Mouse (Mus musculus) MEL (cell line): ENCODE measurements around the gene Rragd. TPM values are rescaled to one million over a fixed set of nuclear protein-coding genes. Genes with fewer than 3 reads are reported as not detected.

Experiments
- DNase-seq: peaks from one replicate; pipeline ENCODE4 v3.0.0; 2011; ENCODE audit warnings: low read depth, low spot score
- H3K27ac ChIP-seq: 2 replicates; pipeline ENCODE4 v1.5.1; 2012; ENCODE audit warnings: low read depth, mild to moderate bottlenecking, control low read depth, low read length, moderate library complexity; ENCODE audit not compliant: control insufficient read depth
- H3K27me3 ChIP-seq, 2 experiments: fragments of 150-350 bp in 1 of 2; sonication (generic) in 1 of 2; 2 replicates each; pipeline ENCODE4 v1.6.1; 2012; ENCODE audit warnings: low read length in 2 of 2, mild to moderate bottlenecking in 2 of 2, improper control_type of control experiment in 1 of 2, moderate library complexity in 1 of 2; ENCODE audit not compliant: insufficient read depth in 2 of 2, control insufficient read depth in 1 of 2
- H3K36me3 ChIP-seq, 2 experiments: 2 replicates each; pipeline ENCODE4 v1.6.1; 2012 to 2014; ENCODE audit warnings: low read length in 2 of 2, improper control_type of control experiment in 1 of 2, inconsistent platforms in 1 of 2, mild to moderate bottlenecking in 1 of 2; ENCODE audit not compliant: insufficient read depth in 2 of 2, control insufficient read depth in 1 of 2
- H3K4me1 ChIP-seq, 2 experiments: fragments of 150-350 bp in 1 of 2; sonication (generic) in 1 of 2; 2 replicates each; pipeline ENCODE4 v1.6.1; 2012; ENCODE audit warnings: low read length in 2 of 2, improper control_type of control experiment in 1 of 2, mild to moderate bottlenecking in 1 of 2; ENCODE audit not compliant: insufficient read depth in 2 of 2, control insufficient read depth in 1 of 2
- H3K4me3 ChIP-seq, 2 experiments: fragments of 150-350 bp in 1 of 2; sonication (generic) in 1 of 2; 2 replicates each; pipeline ENCODE4 v1.5.1; 2012; ENCODE audit warnings: low read depth in 2 of 2, low read length in 2 of 2, mild to moderate bottlenecking in 2 of 2, moderate library complexity in 2 of 2, control low read depth in 1 of 2, improper control_type of control experiment in 1 of 2; ENCODE audit not compliant: control insufficient read depth in 1 of 2, insufficient read depth in 1 of 2
- H3K79me2 ChIP-seq: 2 replicates; pipeline ENCODE4 v1.6.1; 2012; ENCODE audit warnings: mild to moderate bottlenecking, low read length, moderate library complexity; ENCODE audit not compliant: control insufficient read depth, poor library complexity, insufficient read depth
- H3K9ac ChIP-seq: 2 replicates; pipeline ENCODE4 v1.6.1; 2012; ENCODE audit warnings: low read depth, mild to moderate bottlenecking, control low read depth, low read length, moderate library complexity; ENCODE audit not compliant: control insufficient read depth, poor library complexity, severe bottlenecking
- H3K9me3 ChIP-seq: fragments of 150-350 bp; sonication (generic); replicated peaks from 2 replicates; pipeline ENCODE4 v1.6.1; 2012; ENCODE audit warnings: mild to moderate bottlenecking, low read length, improper control_type of control experiment, moderate library complexity; ENCODE audit not compliant: insufficient read depth
- CHD2 ChIP-seq: IDR thresholded peaks from 2 replicates; pipeline ENCODE4 v1.6.1; 2011; ENCODE audit warnings: low read length, improper control_type of control experiment
- CTCF ChIP-seq, 3 experiments: IDR thresholded peaks in 2 of 3; conservative IDR thresholded peaks in 1 of 3; 2 replicates each; pipeline ENCODE4 v1.5.1; 2011 to 2012; ENCODE audit warnings: low read length in 3 of 3, low read depth in 2 of 3, mild to moderate bottlenecking in 2 of 3, improper control_type of control experiment in 1 of 3, inconsistent platforms in 1 of 3, mixed read lengths in 1 of 3, moderate library complexity in 1 of 3; ENCODE audit not compliant: control insufficient read depth in 1 of 3, insufficient read depth in 1 of 3, poor library complexity in 1 of 3, severe bottlenecking in 1 of 3
- E2F4 ChIP-seq: IDR thresholded peaks from 2 replicates; pipeline ENCODE4 v1.6.1; 2011; ENCODE audit warnings: low read depth, low read length, improper control_type of control experiment, borderline replicate concordance
- GATA1 ChIP-seq: IDR thresholded peaks from 2 replicates; pipeline ENCODE4 v1.6.1; 2011; ENCODE audit warnings: low read depth, low read length, improper control_type of control experiment
- KAT2A ChIP-seq: conservative IDR thresholded peaks from 2 replicates; pipeline ENCODE4 v1.6.1; 2012; ENCODE audit warnings: low read depth, low read length, improper control_type of control experiment, inconsistent platforms
- MAFK ChIP-seq: IDR thresholded peaks from 2 replicates; pipeline ENCODE4 v1.6.1; 2011; ENCODE audit warnings: low read depth, mild to moderate bottlenecking, low read length, improper control_type of control experiment, borderline replicate concordance
- MAZ ChIP-seq: IDR thresholded peaks from 2 replicates; pipeline ENCODE4 v1.6.1; 2012; ENCODE audit warnings: low read depth, mild to moderate bottlenecking, inconsistent platforms, low read length, improper control_type of control experiment
- MYC ChIP-seq: IDR thresholded peaks from 2 replicates; pipeline ENCODE4 v1.6.1; 2011; ENCODE audit warnings: low read depth, mild to moderate bottlenecking, low read length, improper control_type of control experiment, moderate library complexity
- NELFE ChIP-seq: IDR thresholded peaks from 2 replicates; pipeline ENCODE4 v1.6.1; 2011; ENCODE audit warnings: low read depth, low read length, improper control_type of control experiment
- POLR2AphosphoS2 ChIP-seq: IDR thresholded peaks from 2 replicates; pipeline ENCODE4 v1.6.1; 2011; ENCODE audit warnings: low read length, improper control_type of control experiment
- RCOR1 ChIP-seq: IDR thresholded peaks from 2 replicates; pipeline ENCODE4 v1.6.1; 2012; ENCODE audit warnings: low read depth, mild to moderate bottlenecking, inconsistent platforms, low read length, improper control_type of control experiment
- SIN3A ChIP-seq: IDR thresholded peaks from 2 replicates; pipeline ENCODE4 v1.6.1; 2012; ENCODE audit warnings: low read length, improper control_type of control experiment, inconsistent platforms
- TAL1 ChIP-seq: IDR thresholded peaks from 2 replicates; pipeline ENCODE4 v1.6.1; 2012; ENCODE audit warnings: mild to moderate bottlenecking, inconsistent platforms, low read length, moderate library complexity, mixed read lengths
- USF1 ChIP-seq: IDR thresholded peaks from 2 replicates; pipeline ENCODE4 v1.6.1; 2014; ENCODE audit warnings: low read depth, mild to moderate bottlenecking, inconsistent platforms, low read length, improper control_type of control experiment, moderate library complexity
- ZC3H11A ChIP-seq: IDR thresholded peaks from 2 replicates; pipeline ENCODE4 v1.6.1; 2012; ENCODE audit warnings: low read depth, mild to moderate bottlenecking, inconsistent platforms, low read length, improper control_type of control experiment
- ZKSCAN1 ChIP-seq: IDR thresholded peaks from 2 replicates; pipeline ENCODE4 v1.6.1; 2012; ENCODE audit warnings: low read depth, mild to moderate bottlenecking, inconsistent platforms, low read length, improper control_type of control experiment, moderate library complexity
- polyA plus RNA-seq, 2 experiments: library from polyadenylated mRNA; stranded (reverse) in 1 of 2; unstranded in 1 of 2; fragments of >175 nt in 1 of 2; fragments of >200 nt in 1 of 2; gene quantifications; 2 replicates each; pipeline versions ENCODE4 v1.2.1 to v1.2.4; 2012; ENCODE audit warnings: low replicate concordance in 2 of 2, low read depth in 1 of 2; ENCODE audit not compliant: insufficient read length in 2 of 2, insufficient read depth in 1 of 2, missing spikeins in 1 of 2
- total RNA-seq: library from RNA; depleted of rRNA; stranded (reverse); fragments of 300-350 nt; gene quantifications from 2 replicates; pipeline ENCODE4 v1.2.3, GENCODE M21; 2012

The Rragd gene
- total and polyA plus RNA-seq, 3 experiments = not detected

DNA sequence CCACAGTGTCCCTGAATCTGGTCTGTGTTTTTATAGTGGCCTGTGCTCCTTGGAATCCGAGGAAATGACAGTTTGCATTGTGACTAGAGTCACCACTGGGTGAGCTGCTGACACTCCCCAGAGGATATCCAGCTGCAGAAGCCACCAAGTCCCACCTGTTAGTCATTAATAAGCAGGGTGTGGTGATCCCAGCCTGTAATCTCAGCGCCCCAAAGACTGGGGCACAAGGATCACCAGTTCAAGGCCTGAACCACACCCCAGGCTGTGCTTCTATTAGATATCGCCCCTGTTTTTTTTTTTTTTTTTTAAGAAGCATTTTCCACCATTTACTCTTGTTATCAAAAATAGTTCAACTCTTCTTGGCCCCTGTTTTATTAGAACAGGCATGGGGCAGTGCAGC lies 4.2 kb downstream of the Rragd start (continued):
- TF ChIP-seq E2F4 (no peak), RCOR1 (peak; percentile 58; the same call in 1 of the 2 replicates)

DNA sequence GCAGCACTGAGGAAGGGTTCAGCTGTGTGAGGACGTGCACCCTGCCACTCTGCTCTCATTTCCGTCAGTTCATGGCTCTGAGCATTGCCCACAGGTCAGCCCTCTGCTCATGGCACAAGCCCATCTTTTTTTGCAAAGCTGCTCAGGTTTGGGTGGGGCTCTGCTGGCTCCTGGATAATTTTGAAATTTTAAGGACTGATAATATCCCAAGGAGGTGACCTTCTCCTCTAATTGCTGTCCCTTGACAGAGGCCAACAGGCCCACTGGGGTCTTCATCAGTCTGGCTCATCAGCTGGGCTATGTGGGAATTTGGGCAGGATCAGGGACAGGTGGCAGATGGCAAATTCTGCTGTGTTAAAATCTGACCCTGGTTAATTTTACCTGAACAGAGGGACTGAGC lies 6.5 kb downstream of the Rragd start:
- peaks cover 0 to 8% of the 10 kb centered on the region in 2 experiments; a peak in 2 of 4 replicates for H3K4me1 ChIP-seq
- no peak overlapping the region for H3K4me3 ChIP-seq
- H3K79me2 ChIP-seq = no peaks in the 10 kb centered on the region
- H3K27ac ChIP-seq = no peak overlapping the region
- peaks cover 0 to 9% of the 10 kb centered on the region in 2 experiments; a peak in 1 of 4 replicates for H3K36me3 ChIP-seq
- no peak for TF ChIP-seq POLR2AphosphoS2
- TF ChIP-seq GATA1 = no peak
- no peak for TF ChIP-seq E2F4
- TF ChIP-seq CHD2 = no peak
- TF ChIP-seq, all 39 proteins: peak for 0
- no peak for DNase-seq
- no peaks in the 10 kb centered on the region for H3K27me3 ChIP-seq
- H3K9me3 ChIP-seq = no peaks in the 10 kb centered on the region
- no peak overlapping the region for H3K9ac ChIP-seq

DNA sequence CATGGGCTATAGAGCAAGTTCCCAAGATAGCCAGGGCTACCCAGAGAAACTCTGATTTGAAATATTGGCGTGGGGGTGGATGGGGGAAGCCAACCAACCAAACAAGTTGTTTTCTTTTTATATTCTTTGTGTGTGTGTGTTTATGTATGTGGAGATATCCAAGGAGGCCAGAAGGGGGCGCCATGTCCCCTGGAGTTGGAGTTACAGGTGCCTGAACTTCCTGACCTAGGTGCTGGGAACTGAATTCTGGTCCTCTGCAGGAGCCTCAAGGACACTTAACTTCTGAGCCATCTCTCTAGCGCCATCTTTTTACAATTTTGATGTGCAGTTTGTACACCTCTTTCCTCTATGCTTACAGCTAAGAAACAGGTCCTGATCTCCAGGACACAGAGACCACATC lies 11.3 kb downstream of the Rragd start:
- H3K9me3 ChIP-seq = no peaks in the 10 kb centered on the region
- TF ChIP-seq USF1 (no peak), CTCF (IDR thresholded peaks at IDR 0.05 in 2 of 3, conservative IDR thresholded peaks at IDR 0.05 in 1 of 3; ENCODE audit: control insufficient read depth in 1 of 3, insufficient read depth in 1 of 3, low read depth in 2 of 3, low read length in 3 of 3, poor library complexity in 1 of 3, severe bottlenecking in 1 of 3) (peak in 1 of 3 experiments; percentile 18; a peak in 2 of 6 replicates), MAZ (no peak)
- no peak for DNase-seq

DNA sequence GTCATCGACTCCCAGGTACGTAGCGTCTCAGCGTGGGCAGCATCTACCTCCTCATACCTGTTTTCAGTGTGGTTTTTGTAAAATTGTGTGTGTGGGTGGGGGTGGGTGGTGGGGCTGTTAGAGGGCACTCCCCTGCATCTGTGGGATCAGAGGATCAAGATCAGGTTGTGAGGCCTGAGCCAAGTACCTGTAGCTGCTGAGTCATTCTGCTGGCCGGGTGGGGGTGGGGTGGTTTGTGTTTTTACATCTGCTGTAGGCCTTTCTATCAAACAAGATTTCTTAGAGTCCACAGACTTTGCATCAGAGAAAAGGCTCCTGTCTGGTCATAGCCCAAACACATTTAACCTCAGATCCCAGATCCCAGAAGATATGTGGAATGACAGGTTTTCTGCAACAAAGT lies 13.2 kb downstream of the Rragd start:
- H3K9me3 ChIP-seq = no peaks in the 10 kb centered on the region
- TF ChIP-seq KAT2A (no peak), TAL1 (no peak), ZKSCAN1 (no peak), MYC (no peak), E2F4 (no peak), NELFE (no peak), MAFK (no peak), SIN3A (no peak), ZC3H11A (no peak), RCOR1 (no peak)
- no peaks in the 10 kb centered on the region for H3K4me1 ChIP-seq
- H3K79me2 ChIP-seq = no peaks in the 10 kb centered on the region
- H3K36me3 ChIP-seq = no peaks in the 10 kb centered on the region
- H3K27ac ChIP-seq = no peak overlapping the region
- no peak overlapping the region for H3K9ac ChIP-seq
- no peak overlapping the region for H3K4me3 ChIP-seq
- DNase-seq = no peak
- no peaks in the 10 kb centered on the region; a peak in 1 of 4 replicates for H3K27me3 ChIP-seq

More for the DNA sequence above, 11.3 kb downstream of the Rragd start:
- Histone ChIP-seq H3K4me3 (no peak overlapping the region), H3K9ac (no peak overlapping the region), H3K27me3 (no peaks in the 10 kb centered on the region; a peak in 1 of 4 replicates), H3K36me3 (no peaks in the 10 kb centered on the region), H3K27ac (no peak overlapping the region), H3K79me2 (no peaks in the 10 kb centered on the region), H3K4me1 (no peaks in the 10 kb centered on the region)
